Mouse (Mus musculus) layer of hippocampus, adult 9-11 months (tissue): Measurements from ENCODE around the gene Pusl1.

Experiments used
- DNase-seq: peaks from one replicate; pipeline ENCODE4 v3.0.0; 2022

Pusl1 gene

GRCm38 (mm10) chr4:155886330-155886729 lies 5.3 kb downstream of the Pusl1 start:
- DNase-seq = no peak

- DNase-seq = no peak
Measured at GRCm38 (mm10) chr4:155883587-155883986, 8.0 kb downstream of the Pusl1 start.

- no peak for DNase-seq
Measured at GRCm38 (mm10) chr4:155871404-155871803, 20.2 kb downstream of the Pusl1 start.

- peak; percentile 96 for DNase-seq
Measured at GRCm38 (mm10) chr4:155869317-155870033, 22.1 kb downstream of the Pusl1 start, which contains the start of the genes Cptp and Ints11. Gene Cptp (minus strand): TSS chr4:155869440. Gene Ints11 (plus strand): TSS chr4:155869546.

GRCm38 (mm10) chr4:155868614-155869298 lies 22.8 kb downstream of the Pusl1 start:
- DNase-seq = no peak

GRCm38 (mm10) chr4:155863001-155863400 lies 28.6 kb downstream of the Pusl1 start, which contains the start of gene Tas1r3:
Gene Tas1r3 (minus strand): TSS chr4:155863362.
- DNase-seq = no peak

GRCm38 (mm10) chr4:155861787-155862186 lies 29.8 kb downstream of the Pusl1 start:
- no peak for DNase-seq

GRCm38 (mm10) chr4:155859318-155859717 lies 32.3 kb downstream of the Pusl1 start:
- DNase-seq = no peak

GRCm38 (mm10) chr4:155856881-155857280 lies 34.7 kb downstream of the Pusl1 start:
- DNase-seq = no peak

GRCm38 (mm10) chr4:155856071-155856470 lies 35.5 kb downstream of the Pusl1 start:
- DNase-seq = no peak

- DNase-seq = no peak
Measured at GRCm38 (mm10) chr4:155854991-155855390, 36.6 kb downstream of the Pusl1 start.

- no peak for DNase-seq
Measured at GRCm38 (mm10) chr4:155853421-155853820, 38.2 kb downstream of the Pusl1 start.

- no peak for DNase-seq
Measured at GRCm38 (mm10) chr4:155851951-155852411, 39.6 kb downstream of the Pusl1 start.

GRCm38 (mm10) chr4:155851368-155851767 lies 40.2 kb downstream of the Pusl1 start:
- no peak for DNase-seq

GRCm38 (mm10) chr4:155849792-155850451 lies 41.7 kb downstream of the Pusl1 start:
- DNase-seq = no peak

- no peak for DNase-seq
Measured at GRCm38 (mm10) chr4:155849391-155849790, 42.2 kb downstream of the Pusl1 start.

GRCm38 (mm10) chr4:155848434-155849095 lies 43.0 kb downstream of the Pusl1 start:
- DNase-seq = no peak

GRCm38 (mm10) chr4:155847591-155848352 lies 43.8 kb downstream of the Pusl1 start:
- DNase-seq = no peak

- peak; percentile 86 for DNase-seq
Measured at GRCm38 (mm10) chr4:155846871-155847578, 44.6 kb downstream of the Pusl1 start, which contains the start of gene Dvl1. Gene Dvl1 (plus strand): TSS chr4:155847402.

- no peak for DNase-seq
Measured at GRCm38 (mm10) chr4:155843231-155843630, 48.4 kb downstream of the Pusl1 start.

- no peak for DNase-seq
Measured at GRCm38 (mm10) chr4:155841651-155842270, 49.8 kb downstream of the Pusl1 start.
